Mouse (Mus musculus) cortical plate, adult 2 months (tissue): ENCODE results near the gene Asap2.

ENCODE experiments used
- CTCF ChIP-seq: fragments of 200-500 bp; IDR thresholded peaks from 2 replicates; pipeline ENCODE4 v1.5.1; 2011; ENCODE audit warnings: mild to moderate bottlenecking, control low read depth, low read length; ENCODE audit not compliant: insufficient read depth; ENCODE audit errors: extremely low read depth
- POLR2A ChIP-seq: fragments of 200-500 bp; IDR thresholded peaks from 2 replicates; pipeline ENCODE4 v1.6.1; 2011; ENCODE audit warnings: mild to moderate bottlenecking, low read length, control low read depth; ENCODE audit not compliant: insufficient read depth; ENCODE audit errors: extremely low read depth

DNA sequence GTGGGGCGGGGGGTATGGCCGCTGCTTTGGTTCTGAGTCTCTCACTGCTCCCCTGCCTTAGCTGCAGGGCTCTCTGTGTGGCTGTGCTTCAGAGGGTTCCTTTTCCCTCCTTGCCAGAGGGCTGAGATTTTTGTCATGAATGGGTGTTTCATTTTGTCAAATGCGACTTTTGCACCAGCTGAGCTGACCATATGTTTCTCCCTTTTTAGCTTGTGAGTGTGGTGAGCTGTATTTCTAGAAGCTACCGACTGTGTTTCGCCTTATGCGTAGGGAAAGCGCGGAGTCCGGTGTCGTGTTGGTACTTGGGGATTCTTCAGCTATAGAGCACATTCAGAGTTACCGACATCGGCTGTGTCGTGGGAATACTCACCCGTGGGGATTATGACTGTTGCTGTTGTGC is 149.9 kb downstream of the Asap2 start:
- no peak for TF ChIP-seq CTCF
- no peak for TF ChIP-seq POLR2A
